Mouse (Mus musculus) mature B cell (primary cell): Measurements from ENCODE around the gene Ctnnal1.

Experiments
- in situ Hi-C: fragments of 300-500 bp; cut with MboI; formaldehyde crosslinking; loops from 2 replicates; pipeline ENCODE4 v1.14.3; 2019

Ctnnal1 gene

GRCm38 (mm10) chr4:56861551-56861950, 3.4 kb downstream of the Ctnnal1 start:
- in situ Hi-C loops, result no loop called here

- in situ Hi-C loops, result no loop called here
Measured at GRCm38 (mm10) chr4:56858733-56859132, 6.3 kb downstream of the Ctnnal1 start.

- in situ Hi-C loops, result no loop called here
Measured at GRCm38 (mm10) chr4:56856371-56856949, 8.5 kb downstream of the Ctnnal1 start.

- in situ Hi-C loops, result no loop called here
Measured at GRCm38 (mm10) chr4:56855935-56856334, 9.1 kb downstream of the Ctnnal1 start.

GRCm38 (mm10) chr4:56850724-56851123, 14.3 kb downstream of the Ctnnal1 start:
- in situ Hi-C loops, result no loop called here

GRCm38 (mm10) chr4:56848044-56848443, 16.9 kb downstream of the Ctnnal1 start:
- in situ Hi-C loops, result no loop called here

- in situ Hi-C loops, result no loop called here
Measured at GRCm38 (mm10) chr4:56847400-56847799, 17.6 kb downstream of the Ctnnal1 start.

- in situ Hi-C loops, result no loop called here
Measured at GRCm38 (mm10) chr4:56845896-56846533, 19.0 kb downstream of the Ctnnal1 start.

GRCm38 (mm10) chr4:56844911-56845310, 20.1 kb downstream of the Ctnnal1 start:
- in situ Hi-C loops, result no loop called here

- in situ Hi-C loops, result no loop called here
Measured at GRCm38 (mm10) chr4:56843963-56844362, 21.0 kb downstream of the Ctnnal1 start.

- in situ Hi-C loops, result no loop called here
Measured at GRCm38 (mm10) chr4:56842501-56842900, 22.5 kb downstream of the Ctnnal1 start.

- in situ Hi-C loops, result no loop called here
Measured at GRCm38 (mm10) chr4:56840297-56840696, 24.7 kb downstream of the Ctnnal1 start.

GRCm38 (mm10) chr4:56837661-56838060, 27.3 kb downstream of the Ctnnal1 start:
- in situ Hi-C loops, result no loop called here

- in situ Hi-C loops, result no loop called here
Measured at GRCm38 (mm10) chr4:56831998-56832397, 33.0 kb downstream of the Ctnnal1 start.

GRCm38 (mm10) chr4:56831013-56831609, 33.9 kb downstream of the Ctnnal1 start:
- in situ Hi-C loops, result no loop called here

GRCm38 (mm10) chr4:56829511-56829921, 35.5 kb downstream of the Ctnnal1 start:
- in situ Hi-C loops, result no loop called here

- in situ Hi-C loops, result no loop called here
Measured at GRCm38 (mm10) chr4:56828932-56829331, 36.1 kb downstream of the Ctnnal1 start.

GRCm38 (mm10) chr4:56824231-56824630, 40.8 kb downstream of the Ctnnal1 start:
- in situ Hi-C loops, result no loop called here

- in situ Hi-C loops, result no loop called here
Measured at GRCm38 (mm10) chr4:56820017-56820550, 44.9 kb downstream of the Ctnnal1 start.

GRCm38 (mm10) chr4:56815131-56815530, 49.9 kb downstream of the Ctnnal1 start:
- in situ Hi-C loops, result no loop called here

GRCm38 (mm10) chr4:56812096-56812495, 52.9 kb downstream of the Ctnnal1 start:
- in situ Hi-C loops, result no loop called here

GRCm38 (mm10) chr4:56811642-56812041, 53.3 kb downstream of the Ctnnal1 start:
- in situ Hi-C loops, result no loop called here

GRCm38 (mm10) chr4:56809050-56809449, 55.9 kb downstream of the Ctnnal1 start:
- in situ Hi-C loops, result no loop called here
